8 mouse cellular contexts compared by ENCODE assay signal in the genomic region with DNA sequence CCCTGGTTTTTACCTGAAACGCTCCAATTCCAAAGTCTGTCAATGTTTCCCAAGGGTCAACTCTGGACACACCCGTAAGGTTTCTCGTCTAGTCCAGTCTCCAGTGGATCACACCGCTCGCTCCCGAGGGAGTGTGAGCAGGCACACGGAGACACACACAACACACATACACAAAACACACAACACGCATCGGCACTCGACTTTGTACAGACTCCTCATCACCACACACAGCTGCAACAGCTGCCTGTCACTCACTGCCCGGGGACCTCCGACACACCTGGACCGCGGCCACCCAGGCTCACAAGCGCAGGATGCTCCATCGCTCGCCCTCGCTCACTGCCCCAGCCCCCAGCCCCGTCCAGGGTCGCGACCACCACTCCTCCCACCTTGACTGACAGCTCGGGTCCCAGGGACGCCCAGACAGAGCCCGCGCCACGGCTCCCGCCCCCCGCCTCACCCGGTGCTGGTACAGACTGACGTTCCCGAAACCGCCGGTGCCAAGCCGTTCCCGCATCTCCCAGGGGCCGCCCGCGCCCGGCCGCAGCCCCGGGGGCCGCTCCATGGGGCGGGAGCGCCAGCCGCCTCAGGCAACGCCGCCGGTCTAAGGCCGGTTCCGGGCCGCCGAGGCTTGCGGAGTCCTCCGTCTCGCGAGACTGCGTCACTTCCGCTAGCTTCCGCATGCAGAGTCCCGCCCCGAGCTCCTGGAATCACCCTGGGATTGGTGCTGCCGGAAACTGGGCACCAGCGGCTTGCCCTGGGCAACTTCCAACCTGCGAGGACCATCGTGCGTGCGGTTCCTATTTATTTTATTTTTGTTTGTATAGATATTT. TPM values are rescaled to one million over a fixed set of nuclear protein-coding genes. Genes with fewer than 3 reads are reported as not detected.
A peak's percentile ranks its signal among the peaks of the same experiment; 100 is the strongest.
DNase-seq lines count a peak whose midpoint lies in the region; ATAC-seq and TF ChIP-seq lines count a peak whose summit lies in the region.

A gene (minus strand): TSS at position 650 of the 830 bp plus-strand sequence.

- H3K9me3 ChIP-seq in megakaryocyte, embryonic 14.5 days, result no peaks in the 10 kb centered on the region

- H3K27ac ChIP-seq in cortical plate, adult 2 months (ENCODE audit: insufficient read depth, low read length), result peak within 1 kb of the TSS; percentile 35; the same call in 1 of the 2 replicates

- peaks cover 5% of the 10 kb centered on the region for H3K4me1 ChIP-seq in cortical plate, adult 2 months (ENCODE audit: control insufficient read depth, insufficient read depth, low read length)
- peaks cover 63% of the 10 kb centered on the region for H3K4me1 ChIP-seq in megakaryocyte, embryonic 14.5 days

- ATAC-seq in activated CD4-positive, CD25-positive, alpha-beta regulatory T cell, adult 4 months, result peak; percentile 99

- peak within 1 kb of the TSS; percentile 88 for H3K4me3 ChIP-seq in cortical plate, adult 2 months (ENCODE audit: insufficient read depth, low read length)
- H3K4me3 ChIP-seq in megakaryocyte, embryonic 14.5 days (replicated peaks), result peak within 1 kb of the TSS; percentile 100

- TF ChIP-seq CTCF in cortical plate, adult 2 months (IDR thresholded peaks at IDR 0.05; ENCODE audit: extremely low read depth, insufficient read depth, low read length), result no peak

- peaks cover 40% of the 10 kb centered on the region for H3K36me3 ChIP-seq in megakaryocyte, embryonic 14.5 days (replicated peaks; ENCODE audit: low read length)

- TF ChIP-seq POLR2A in cortical plate, adult 2 months (IDR thresholded peaks at IDR 0.05; ENCODE audit: extremely low read depth, insufficient read depth, low read length), result peak; percentile 75

- DNase-seq in gastrocnemius, adult 8-10 months (ENCODE audit: low spot score in 2 of 2), result peak; percentile 91 to 93
- DNase-seq in hindlimb bud, embryonic 11.5 days (ENCODE audit: extremely low spot score, low read depth, low spot score), result peak; percentile 79
- DNase-seq in left cerebral cortex, adult 8-10 months (ENCODE audit: low spot score in 2 of 2), result peak; percentile 88 to 91
- peak; percentile 97 for DNase-seq in right cerebral cortex, postnatal 10 days (ENCODE audit: low spot score in 2 of 2)
- peak; percentile 98 for DNase-seq in urinary bladder, postnatal 25 days (ENCODE audit: low spot score)

- no peaks in the 10 kb centered on the region for H3K27me3 ChIP-seq in megakaryocyte, embryonic 14.5 days (replicated peaks)

RNA-seq across cellular contexts. Expression of the gene that starts here (rescaled TPM):
- 10 to 100 TPM; 42.6 to 47.7 TPM for polyA plus RNA-seq in activated CD4-positive, CD25-positive, alpha-beta regulatory T cell, adult 4 months (2017; shearing (Covaris generic))
- 102 and 109 TPM in 2 replicates for polyA plus RNA-seq in cortical plate, adult 2 months (2012; rRNA removed)
- total RNA-seq in gastrocnemius, adult 8-10 months (2022), result 10 to 100 TPM; 11.9 to 18.3 (median 14.9) TPM
- 10 to 100 TPM; 39.6 to 46.5 (median 44.0) TPM for total RNA-seq in left cerebral cortex, adult 8-10 months (2022)
- polyA plus RNA-seq in megakaryocyte, embryonic 14.5 days (2012; ENCODE audit: insufficient read depth, low replicate concordance), result 4.1 and 4.9 TPM in 2 replicates

Comparison
In these comparisons a context has a peak if more than half of its experiments do, and no peak if none do; other contexts are left out.
1. Peak in every context shown above with its lines: DNase-seq, ATAC-seq, H3K4me3 ChIP-seq and H3K27ac ChIP-seq.